Mouse (Mus musculus) midbrain, embryonic 10.5 days (tissue): Measurements from ENCODE around the gene Tob2. TPM values are rescaled to one million over a fixed set of nuclear protein-coding genes. Genes with fewer than 3 reads are reported as not detected.

ENCODE experiments used
- DNase-seq: peaks from one replicate; pipeline ENCODE4 v3.0.0-alpha.2; 2017; ENCODE audit warnings: low spot score
- H3K27ac ChIP-seq: fragments of 300-500 bp; sonication (generic); replicated peaks from 2 replicates; pipeline ENCODE4 v1.5.1; 2016; ENCODE audit warnings: mild to moderate bottlenecking
- H3K27me3 ChIP-seq: fragments of 300-500 bp; sonication (generic); 2 replicates; pipeline ENCODE4 v1.6.1; 2016; ENCODE audit warnings: low read depth, mild to moderate bottlenecking; ENCODE audit not compliant: poor library complexity, severe bottlenecking
- H3K36me3 ChIP-seq: fragments of 300-500 bp; sonication (generic); 2 replicates; pipeline ENCODE4 v1.6.1; 2016; ENCODE audit warnings: mild to moderate bottlenecking, moderate library complexity
- H3K4me1 ChIP-seq: fragments of 300-500 bp; sonication (generic); 2 replicates; pipeline ENCODE4 v1.6.1; 2016
- H3K4me3 ChIP-seq: fragments of 300-500 bp; sonication (generic); 2 replicates; pipeline ENCODE4 v1.5.1; 2016; ENCODE audit warnings: mild to moderate bottlenecking, moderate library complexity
- H3K9me3 ChIP-seq: fragments of 300-500 bp; sonication (generic); replicated peaks from 2 replicates; pipeline ENCODE4 v1.6.1; 2016; ENCODE audit warnings: mild to moderate bottlenecking
- WGBS: fragments of 180-500 bp; shearing (Covaris S2); methylation state at CpG from one replicate; pipeline ENCODE4 v1.1.7; 2016; 5-methylcytosine and 5-hydroxymethylcytosine counted together
- polyA plus RNA-seq: library from polyadenylated mRNA; unstranded; fragments of >200 nt; fragmentation: Nextera tagmentation; extraction: Ambion mirVana; gene quantifications from 2 replicates; pipeline ENCODE4 v1.2.1, GENCODE M21; 2016

Gene Tob2
- polyA plus RNA-seq, 1 experiment from 2014 or later = 17.7 TPM

- no peaks in the 10 kb centered on the region for H3K9me3 ChIP-seq
Measured at GRCm38 (mm10) chr15:81802001-81802890, 56.4 kb downstream of the Tob2 start, which contains the start of gene Tef. Gene Tef (plus strand): TSS chr15:81802421.

GRCm38 (mm10) chr15:81800391-81800790 is 58.2 kb downstream of the Tob2 start:
- 78% methylated on average over 3 of the region's 3 CpGs for WGBS
- Histone ChIP-seq H3K4me1 (peaks cover 29% of the 10 kb centered on the region), H3K27me3 (peaks cover 13% of the 10 kb centered on the region), H3K9me3 (no peaks in the 10 kb centered on the region), H3K36me3 (peaks cover 12% of the 10 kb centered on the region), H3K27ac (no peak overlapping the region), H3K4me3 (no peak overlapping the region)
- DNase-seq = no peak

More at GRCm38 (mm10) chr15:81802001-81802890, 56.4 kb downstream of the Tob2 start, which contains the start of gene Tef:
- WGBS = 32% methylated on average over 19 of the region's 19 CpGs
- Histone ChIP-seq H3K36me3 (peaks cover 4% of the 10 kb centered on the region; the same call in 1 of the 2 replicates), H3K27ac (peak within 1 kb of the TSS; percentile 72), H3K27me3 (peaks cover 13% of the 10 kb centered on the region), H3K4me1 (peaks cover 28% of the 10 kb centered on the region), H3K4me3 (peak within 1 kb of the TSS; percentile 40)
- peak; percentile 63 for DNase-seq

- Histone ChIP-seq H3K4me3 (no peak overlapping the region), H3K27me3 (peaks cover 11% of the 10 kb centered on the region; the same call in 1 of the 2 replicates), H3K4me1 (peaks cover 18% of the 10 kb centered on the region), H3K9me3 (no peaks in the 10 kb centered on the region), H3K27ac (no peak overlapping the region), H3K36me3 (peaks cover 30% of the 10 kb centered on the region)
- 86% methylated on average over 4 of the region's 4 CpGs for WGBS
- no peak for DNase-seq
Measured at GRCm38 (mm10) chr15:81798421-81798820, 60.2 kb downstream of the Tob2 start.

Other genes starting within 250 kb of the Tob2 start
- gene L3mbtl2, start 194.9 kb downstream of the Tob2 start, polyA plus RNA-seq = 44.6 and 46.1 TPM in 2 replicates
- gene Chadl, start 161.5 kb downstream of the Tob2 start, polyA plus RNA-seq = 2.4 and 2.5 TPM in 2 replicates
- gene Zc3h7b, start 113.7 kb downstream of the Tob2 start, polyA plus RNA-seq = 36.3 and 41.4 TPM in 2 replicates
- gene Rangap1, start 113.3 kb downstream of the Tob2 start, polyA plus RNA-seq = 187 and 192 TPM in 2 replicates
- 15.7 and 19.0 TPM in 2 replicates for gene Tef, start 56.4 kb downstream of the Tob2 start, polyA plus RNA-seq
- gene Phf5a, start 13.1 kb upstream of the Tob2 start, polyA plus RNA-seq = 224 and 252 TPM in 2 replicates
- gene Aco2, start 13.5 kb upstream of the Tob2 start, polyA plus RNA-seq = 152 and 163 TPM in 2 replicates
- gene Polr3h, start 67.4 kb upstream of the Tob2 start, polyA plus RNA-seq = 76.2 and 80.8 TPM in 2 replicates
- gene Csdc2, start 78.0 kb upstream of the Tob2 start, polyA plus RNA-seq = 13.8 and 20.6 TPM in 2 replicates
- 31.9 and 34.9 TPM in 2 replicates for gene Pmm1, start 102.1 kb upstream of the Tob2 start, polyA plus RNA-seq
- gene 1700029P11Rik, start 121.7 kb upstream of the Tob2 start, polyA plus RNA-seq = not detected in 2 replicates
- 68.6 and 75.1 TPM in 2 replicates for gene Xrcc6, start 129.0 kb upstream of the Tob2 start, polyA plus RNA-seq
- gene Desi1, start 175.1 kb upstream of the Tob2 start, polyA plus RNA-seq = 34.3 and 37.7 TPM in 2 replicates
- 323 and 376 TPM in 2 replicates for gene Snu13, start 188.8 kb upstream of the Tob2 start, polyA plus RNA-seq
- gene 4930407I10Rik, start 200.4 kb upstream of the Tob2 start, polyA plus RNA-seq = not detected in 2 replicates
- 0.10 TPM in 1 of 2 replicates, not detected in the other for gene Mei1, start 211.2 kb upstream of the Tob2 start, polyA plus RNA-seq